Mouse (Mus musculus) urinary bladder, adult 2 months (tissue): ENCODE results near the gene Taf4. TPM values are rescaled to one million over a fixed set of nuclear protein-coding genes. Genes with fewer than 3 reads are reported as not detected.

ENCODE experiments used
- DNase-seq: peaks from one replicate; pipeline ENCODE4 v3.0.0; 2022; ENCODE audit warnings: low spot score
- polyA plus RNA-seq: library from polyadenylated mRNA; depleted of rRNA; stranded (reverse); fragments of >200 nt; gene quantifications from 2 replicates; pipeline ENCODE4 v1.2.3, GENCODE M21; 2012; rRNA removed

Taf4 gene
- 11.1 and 14.8 TPM in 2 replicates for polyA plus RNA-seq

- DNase-seq, result peak; percentile 94
Observed at GRCm38 (mm10) chr2:179976628-179977343, at the start of gene Taf4. Gene Taf4 (minus strand): TSS chr2:179976646.

GRCm38 (mm10) chr2:180025861-180026200 is 49.4 kb upstream of the Taf4 start:
- DNase-seq, result no peak

- peak; percentile 27 for DNase-seq
Observed at GRCm38 (mm10) chr2:180025135-180025860, 48.9 kb upstream of the Taf4 start.

GRCm38 (mm10) chr2:180024401-180025098 is 48.1 kb upstream of the Taf4 start, which contains the start of gene Lsm14b:
Gene Lsm14b (plus strand): TSS chr2:180024987.
- DNase-seq, result peak; percentile 99

- no peak for DNase-seq
Observed at GRCm38 (mm10) chr2:180022751-180023150, 46.3 kb upstream of the Taf4 start.

GRCm38 (mm10) chr2:180020919-180021318 is 44.5 kb upstream of the Taf4 start:
- DNase-seq, result no peak

- DNase-seq, result no peak
Observed at GRCm38 (mm10) chr2:180020091-180020661, 43.7 kb upstream of the Taf4 start.

- no peak for DNase-seq
Observed at GRCm38 (mm10) chr2:180018573-180018972, 42.1 kb upstream of the Taf4 start.

- no peak for DNase-seq
Observed at GRCm38 (mm10) chr2:180017632-180018031, 41.2 kb upstream of the Taf4 start.

- peak; percentile 10 for DNase-seq
Observed at GRCm38 (mm10) chr2:180013686-180014085, 37.2 kb upstream of the Taf4 start.

GRCm38 (mm10) chr2:180011370-180011769 is 34.9 kb upstream of the Taf4 start:
- DNase-seq, result no peak

GRCm38 (mm10) chr2:180010686-180011085 is 34.2 kb upstream of the Taf4 start:
- DNase-seq, result no peak

- DNase-seq, result no peak
Observed at GRCm38 (mm10) chr2:180006352-180007017, 30.0 kb upstream of the Taf4 start.

GRCm38 (mm10) chr2:180005656-180006351 is 29.4 kb upstream of the Taf4 start:
- no peak for DNase-seq

- DNase-seq, result no peak
Observed at GRCm38 (mm10) chr2:180001635-180002034, 25.2 kb upstream of the Taf4 start.

- DNase-seq, result no peak
Observed at GRCm38 (mm10) chr2:179998431-179998830, 22.0 kb upstream of the Taf4 start.

- DNase-seq, result no peak
Observed at GRCm38 (mm10) chr2:179993071-179993470, 16.6 kb upstream of the Taf4 start.

- no peak for DNase-seq
Observed at GRCm38 (mm10) chr2:179989098-179989497, 12.7 kb upstream of the Taf4 start.

GRCm38 (mm10) chr2:179986437-179987022 is 10.1 kb upstream of the Taf4 start:
- DNase-seq, result no peak

GRCm38 (mm10) chr2:179985695-179986094 is 9.2 kb upstream of the Taf4 start:
- DNase-seq, result no peak

GRCm38 (mm10) chr2:179984830-179985229 is 8.4 kb upstream of the Taf4 start:
- DNase-seq, result no peak
